Mouse (Mus musculus): ENCODE results near the gene Ngrn.

Gene Ngrn

DNA sequence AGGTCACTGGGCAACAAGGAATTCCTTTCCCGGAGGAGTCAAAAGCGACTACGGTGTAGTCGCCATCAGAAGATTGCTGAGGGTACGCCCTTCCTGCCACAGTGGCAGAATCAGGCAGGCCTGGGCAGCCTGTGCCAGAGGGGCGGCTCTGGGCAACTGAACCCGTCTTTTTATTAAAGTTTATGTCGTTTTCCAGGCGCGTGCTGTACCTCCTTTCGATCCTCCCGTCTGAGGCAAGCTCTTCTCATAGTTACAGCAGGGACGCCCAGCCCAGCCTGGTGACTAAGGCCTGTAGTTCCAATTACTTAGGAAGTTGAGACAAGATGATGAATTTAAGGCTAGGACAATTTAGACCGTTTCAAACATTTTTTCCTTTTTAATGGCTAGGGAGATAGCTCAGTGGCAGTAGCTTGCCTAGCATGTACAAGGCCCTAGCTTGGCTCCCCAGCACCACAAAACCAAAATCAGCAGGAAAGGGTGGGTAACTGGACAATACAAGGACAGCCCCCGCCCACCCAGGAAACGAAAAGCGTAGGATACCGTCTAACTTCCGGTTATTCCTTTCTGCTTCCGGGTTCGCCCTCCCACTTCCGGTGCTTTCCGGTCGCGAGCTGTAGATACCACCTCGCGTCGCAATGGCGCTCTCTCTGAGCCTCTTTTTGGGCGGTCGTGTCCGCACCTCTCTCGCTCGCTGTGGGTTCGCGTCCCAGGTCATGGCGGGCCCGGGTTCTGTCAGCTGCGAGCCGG, at the start of gene Ngrn:
Gene Ngrn, plus strand, starts transcription at position 591 of the 747 bp plus-strand sequence.
- peak; percentile 71 for DNase-seq (ENCODE audit: low read depth)

DNA sequence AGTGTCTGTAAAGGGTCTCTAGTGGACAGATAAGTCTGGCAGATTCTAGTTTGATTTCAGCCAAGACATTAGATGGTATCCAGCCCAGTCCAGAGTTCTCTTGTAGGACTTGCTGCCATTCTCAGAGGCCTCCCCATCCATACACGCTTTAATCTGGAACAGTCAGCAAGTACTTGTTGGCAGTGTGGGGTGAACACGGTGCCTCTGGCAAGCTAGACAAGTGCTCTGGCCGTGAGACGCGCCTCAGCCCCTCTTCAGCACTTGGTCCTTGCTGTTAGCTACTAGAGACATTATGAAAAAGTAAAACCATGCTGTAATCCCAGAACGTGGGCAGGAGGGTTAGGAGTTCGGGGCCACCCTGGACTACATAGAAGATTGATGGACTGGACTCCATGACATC, 47.4 kb upstream of the Ngrn start:
- DNase-seq (ENCODE audit: low read depth), result no peak

DNA sequence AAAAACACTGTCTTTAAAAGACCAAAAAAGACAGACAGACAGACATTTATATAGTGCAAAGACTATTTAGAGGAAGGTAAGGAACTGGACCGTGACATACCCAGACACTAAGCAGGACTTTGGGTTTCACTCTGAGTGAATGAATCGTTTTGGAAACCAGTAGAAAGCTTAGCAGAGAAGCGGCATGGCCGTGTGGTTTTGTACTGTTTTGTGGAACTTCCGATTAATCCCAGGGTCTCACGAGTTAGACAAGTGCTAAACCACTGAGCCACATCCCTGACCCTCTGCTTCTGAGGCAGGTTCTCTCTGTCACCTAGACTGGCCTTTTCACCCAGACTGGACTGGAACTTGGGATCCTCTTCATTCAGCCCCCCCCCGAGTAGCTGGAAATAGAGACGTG, 46.6 kb upstream of the Ngrn start:
- DNase-seq (ENCODE audit: low read depth), result no peak

DNA sequence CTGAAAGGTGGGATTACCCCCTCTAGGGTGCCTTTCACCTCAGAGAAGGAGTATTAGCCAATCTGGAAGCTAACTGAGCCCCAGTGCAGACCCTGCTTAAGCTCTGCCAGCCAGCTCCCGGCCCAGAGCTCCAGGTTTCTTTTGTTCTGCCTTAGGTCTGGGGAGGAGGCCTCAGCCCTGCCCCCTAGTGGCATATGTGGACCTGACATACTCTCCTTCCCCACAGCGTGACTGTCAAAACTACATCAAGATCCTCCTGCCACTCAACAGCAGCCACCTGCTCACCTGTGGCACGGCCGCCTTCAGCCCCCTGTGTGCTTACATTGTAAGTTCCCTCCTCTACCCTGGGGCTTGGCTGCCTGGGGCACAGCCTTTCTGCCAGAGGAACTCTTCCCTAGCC, 45.6 kb upstream of the Ngrn start:
- peak; percentile 70 for DNase-seq (ENCODE audit: low read depth)

DNA sequence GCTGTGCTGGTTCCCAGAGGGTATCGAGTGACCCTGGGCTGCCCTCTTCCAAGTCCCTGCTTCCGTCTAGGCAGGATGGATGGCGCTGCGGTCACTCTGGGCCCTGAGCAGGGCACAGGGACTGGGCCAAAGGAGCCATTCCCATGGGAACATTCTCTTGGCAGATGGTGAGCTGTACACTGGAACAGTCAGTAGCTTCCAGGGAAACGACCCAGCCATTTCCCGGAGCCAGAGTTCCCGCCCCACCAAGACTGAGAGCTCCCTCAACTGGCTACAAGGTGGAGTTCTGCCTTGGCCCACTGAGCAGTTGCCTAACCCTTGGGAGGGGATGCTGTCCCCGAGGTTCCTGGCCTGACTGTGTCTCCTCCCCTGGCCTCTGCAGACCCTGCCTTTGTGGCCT, 44.4 kb upstream of the Ngrn start:
- DNase-seq (ENCODE audit: low read depth), result no peak

DNA sequence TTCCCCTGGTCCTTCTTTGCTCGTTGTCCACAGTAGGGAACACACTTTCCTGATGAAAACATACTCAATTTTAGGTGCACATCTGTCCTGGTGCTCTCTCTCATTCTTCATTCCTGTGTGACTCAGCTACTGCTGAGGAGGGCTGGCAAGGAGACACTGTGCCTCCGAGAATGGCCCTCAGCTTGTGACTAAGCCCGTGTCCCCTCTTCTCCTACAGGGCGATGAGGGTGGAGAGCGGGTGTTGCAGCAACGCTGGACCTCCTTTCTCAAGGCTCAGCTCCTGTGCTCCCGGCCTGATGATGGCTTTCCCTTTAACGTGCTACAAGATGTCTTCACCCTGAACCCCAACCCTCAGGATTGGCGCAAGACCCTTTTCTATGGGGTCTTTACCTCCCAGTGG, 42.3 kb upstream of the Ngrn start:
- DNase-seq (ENCODE audit: low read depth), result no peak

DNA sequence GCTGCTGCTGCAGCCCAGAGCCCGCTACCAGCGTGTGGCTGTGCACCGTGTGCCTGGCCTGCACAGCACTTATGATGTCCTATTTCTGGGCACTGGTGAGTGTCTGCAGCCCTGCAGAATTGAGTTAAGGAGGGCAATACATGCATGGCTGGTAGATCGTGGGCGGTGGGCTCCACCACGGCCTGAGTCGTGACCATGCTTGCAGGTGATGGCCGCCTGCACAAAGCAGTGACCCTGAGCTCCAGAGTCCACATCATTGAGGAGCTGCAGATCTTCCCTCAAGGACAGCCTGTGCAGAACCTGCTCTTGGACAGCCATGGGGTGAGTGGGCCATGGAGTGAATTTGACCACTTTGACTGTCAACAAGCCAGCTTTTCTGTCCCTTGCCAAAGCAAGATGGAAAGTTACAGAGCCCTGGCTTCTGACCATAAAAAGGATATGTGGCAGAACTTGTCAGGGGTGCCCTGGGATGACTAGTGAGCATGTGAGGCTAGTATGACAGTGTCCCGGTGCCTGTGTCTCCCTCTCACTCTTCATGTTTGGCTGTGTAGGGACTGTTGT, 40.7 kb upstream of the Ngrn start:
- no peak for DNase-seq (ENCODE audit: low read depth)

DNA sequence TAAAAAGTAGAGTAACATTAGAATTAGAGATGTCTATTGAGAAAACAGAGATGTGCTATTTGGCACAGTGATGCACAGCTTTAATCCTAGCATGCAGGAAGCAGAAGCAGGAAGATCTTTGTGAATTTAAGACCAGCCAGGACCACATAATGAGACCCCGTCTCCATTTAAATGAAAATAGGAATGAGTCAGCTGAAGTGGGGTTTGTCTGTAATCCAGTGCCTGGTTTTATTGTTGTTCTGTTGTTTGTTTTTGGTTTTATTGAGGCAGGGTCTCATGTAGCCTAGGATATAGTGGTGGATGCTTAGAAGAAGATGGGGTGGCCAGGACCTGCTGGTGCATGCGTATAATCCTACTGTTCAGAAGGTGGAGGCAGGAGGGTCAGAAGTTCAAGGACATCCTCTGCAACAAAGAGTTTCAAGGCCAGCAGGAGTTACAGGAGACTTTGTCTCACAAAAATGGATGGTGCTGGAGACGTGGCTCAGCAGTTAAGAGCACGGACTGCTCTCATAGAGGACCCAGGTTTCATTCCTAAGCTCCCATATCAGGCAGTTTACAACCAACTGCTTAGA, 39.8 kb upstream of the Ngrn start:
- DNase-seq (ENCODE audit: low read depth), result no peak

DNA sequence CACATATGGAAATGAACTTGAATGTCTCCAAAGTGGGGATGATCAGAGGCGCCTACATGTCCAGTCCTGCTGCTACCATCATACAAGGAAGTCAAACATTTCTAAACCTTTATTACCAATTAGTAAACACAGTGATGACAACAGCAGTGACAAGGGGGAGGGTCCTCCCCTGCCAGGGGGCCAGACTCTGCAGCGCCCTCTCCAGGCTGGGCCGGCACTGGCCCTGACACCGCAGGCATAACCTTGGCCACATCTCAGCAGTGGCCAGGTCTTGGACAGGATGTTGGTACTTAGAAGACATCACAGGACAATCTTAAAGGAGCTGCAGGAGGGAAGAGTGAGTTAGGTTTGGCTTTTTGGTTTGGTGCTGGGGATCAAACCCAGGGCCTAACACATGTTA, 34.0 kb upstream of the Ngrn start:
- no peak for DNase-seq (ENCODE audit: low read depth)

DNA sequence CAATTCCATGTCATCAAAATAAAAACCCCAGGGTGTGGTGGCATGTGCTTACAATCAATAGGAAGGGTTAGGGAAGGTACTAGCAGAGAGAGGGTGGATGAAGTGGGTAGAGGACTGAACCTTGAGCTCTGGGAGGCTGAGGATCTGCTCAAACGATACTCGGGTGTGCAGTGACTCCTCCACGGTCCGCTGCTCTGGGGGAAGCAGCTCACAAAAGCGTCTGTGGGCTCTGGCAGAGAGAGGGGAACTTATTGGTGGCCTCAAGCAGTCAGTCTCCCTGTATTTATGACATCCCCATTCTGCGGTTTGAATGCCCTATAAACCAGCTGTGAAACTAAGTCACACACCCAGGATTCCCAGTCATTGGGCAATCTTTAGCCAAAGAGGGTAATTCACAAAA, 30.8 kb upstream of the Ngrn start:
- DNase-seq (ENCODE audit: low read depth), result no peak

DNA sequence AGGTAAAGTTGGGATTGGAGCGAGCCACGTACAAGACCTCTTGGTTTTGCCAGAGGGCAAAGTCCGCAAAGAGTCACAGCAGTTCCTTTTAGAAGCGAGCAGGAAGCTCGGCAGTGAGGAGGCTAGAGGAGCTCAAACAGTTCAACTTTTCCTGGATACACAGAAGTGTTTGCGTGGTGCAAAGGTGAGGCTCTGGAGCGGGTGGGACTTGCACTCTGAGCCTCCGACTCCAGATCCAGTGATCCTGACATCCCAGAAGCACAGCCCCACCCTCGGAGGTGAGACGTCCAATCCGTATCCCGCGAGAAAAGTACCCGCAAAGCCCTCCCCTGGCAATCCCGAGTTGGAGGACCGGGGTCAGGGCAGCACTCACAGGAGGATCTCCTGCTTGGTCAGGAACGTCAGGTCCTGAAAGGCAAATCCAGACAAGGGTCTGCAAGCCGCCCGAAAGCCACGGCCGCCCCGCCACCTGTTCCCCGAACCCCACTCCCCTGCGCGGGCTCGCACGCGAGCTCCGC, 29.0 kb upstream of the Ngrn start:
- DNase-seq (ENCODE audit: low read depth), result no peak

DNA sequence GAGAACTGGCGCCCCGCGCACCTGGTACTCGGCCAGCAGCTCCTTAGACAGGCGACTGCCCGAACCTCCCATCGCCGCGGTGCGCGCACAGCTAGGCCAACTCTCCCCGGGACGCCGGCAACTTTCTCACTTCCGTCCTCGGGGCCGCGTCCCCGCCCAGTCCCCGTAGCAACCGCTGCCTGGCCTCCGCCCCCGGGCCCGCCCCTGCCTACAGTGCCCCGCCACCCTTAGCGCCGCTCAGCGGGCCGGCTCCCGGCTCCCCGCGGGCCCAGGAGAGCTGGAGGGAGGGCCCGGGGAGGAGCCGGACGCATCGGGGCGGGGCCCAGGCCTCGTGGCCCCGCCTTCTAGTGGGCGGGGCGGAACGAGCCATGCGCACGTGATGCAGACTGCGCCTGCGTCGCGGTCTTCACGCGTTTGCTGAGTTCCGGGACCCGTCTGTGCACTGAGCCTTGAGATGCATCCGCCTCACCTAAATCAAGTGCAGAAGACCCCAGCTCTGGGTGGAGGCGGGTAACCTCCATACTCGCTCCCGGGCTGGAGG, 28.5 kb upstream of the Ngrn start, which contains the start of the genes Cib1 and Gdpgp1:
Gene Cib1, minus strand, starts transcription at position 325 of the 541 bp plus-strand sequence.
Gene Gdpgp1, plus strand, starts transcription at position 377 of the 541 bp plus-strand sequence.
- DNase-seq (ENCODE audit: low read depth), result peak; percentile 94

DNA sequence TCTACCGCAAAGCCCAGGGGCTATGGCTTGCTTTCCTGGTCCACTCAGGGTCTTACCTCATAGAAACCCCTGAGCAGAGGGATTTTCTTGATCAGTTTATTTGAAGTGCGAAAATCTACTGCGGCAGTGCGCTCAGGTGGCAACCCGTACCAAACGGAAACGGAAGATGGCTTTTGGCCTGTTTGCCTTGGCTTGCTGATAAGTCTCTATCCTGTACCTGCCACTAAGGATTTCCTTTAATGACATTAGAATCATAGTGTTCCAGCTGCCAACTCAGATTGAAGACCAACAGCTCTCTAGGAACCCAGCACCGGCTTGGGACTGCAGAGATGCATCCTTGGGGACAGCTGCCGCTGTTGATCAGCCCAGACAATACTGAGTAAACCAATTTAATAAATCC, 27.2 kb upstream of the Ngrn start:
- no peak for DNase-seq (ENCODE audit: low read depth)

DNA sequence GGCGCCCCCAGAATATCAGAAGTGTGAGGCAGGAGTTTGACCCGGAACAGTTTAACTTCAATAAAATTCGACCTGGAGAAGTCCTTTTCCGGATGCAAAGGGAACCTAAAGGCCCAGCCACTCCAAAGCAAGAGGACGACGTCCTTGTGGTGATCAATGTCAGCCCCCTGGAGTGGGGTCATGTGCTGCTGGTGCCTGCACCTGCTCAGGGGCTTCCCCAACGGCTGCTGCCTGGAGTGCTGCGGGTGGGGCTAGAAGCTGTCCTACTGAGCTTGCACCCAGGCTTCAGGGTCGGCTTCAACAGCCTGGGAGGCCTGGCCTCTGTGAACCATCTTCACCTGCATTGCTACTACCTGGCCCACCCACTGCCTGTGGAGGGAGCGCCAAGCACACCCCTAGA, 22.5 kb upstream of the Ngrn start:
- DNase-seq (ENCODE audit: low read depth), result no peak

DNA sequence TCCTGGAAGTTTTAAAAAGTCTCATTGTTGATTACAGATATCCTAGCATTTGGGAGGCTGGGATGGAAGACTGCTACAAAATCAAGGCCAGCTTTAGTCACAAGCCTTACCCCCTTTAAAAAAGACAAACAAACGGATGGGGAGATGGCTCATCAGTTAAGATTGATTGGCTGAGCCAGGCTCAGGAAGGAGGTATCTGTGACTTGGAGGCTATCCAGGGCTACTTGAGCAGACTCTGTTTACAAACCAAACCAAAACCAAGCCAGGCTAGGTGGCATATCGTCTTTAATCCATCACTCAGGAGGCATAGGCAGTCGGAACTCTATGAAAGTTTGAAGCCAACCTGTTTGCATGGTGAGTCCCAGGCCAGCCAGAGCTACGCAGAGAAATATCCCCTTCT, 19.4 kb upstream of the Ngrn start:
- DNase-seq (ENCODE audit: low read depth), result no peak

DNA sequence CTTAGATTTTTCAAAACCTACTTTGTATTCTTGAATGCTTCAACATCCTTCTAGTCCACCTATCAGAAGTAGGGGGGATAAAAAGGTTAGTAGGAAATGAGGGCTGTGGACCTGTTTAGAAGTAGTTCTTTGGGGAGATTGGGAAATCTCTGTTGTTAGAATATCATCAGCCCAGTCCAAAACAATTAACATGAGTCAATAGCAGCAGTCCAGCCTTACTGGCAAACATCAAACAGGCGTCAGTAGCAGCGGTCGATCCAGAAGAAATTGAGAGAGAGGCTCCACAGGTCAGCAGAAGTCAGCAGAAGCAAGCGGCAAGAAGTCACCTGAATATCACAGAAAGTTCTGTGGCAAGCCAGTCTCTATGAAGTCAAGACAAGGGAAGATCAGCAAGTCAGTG, 16.2 kb upstream of the Ngrn start:
- DNase-seq (ENCODE audit: low read depth), result no peak

DNA sequence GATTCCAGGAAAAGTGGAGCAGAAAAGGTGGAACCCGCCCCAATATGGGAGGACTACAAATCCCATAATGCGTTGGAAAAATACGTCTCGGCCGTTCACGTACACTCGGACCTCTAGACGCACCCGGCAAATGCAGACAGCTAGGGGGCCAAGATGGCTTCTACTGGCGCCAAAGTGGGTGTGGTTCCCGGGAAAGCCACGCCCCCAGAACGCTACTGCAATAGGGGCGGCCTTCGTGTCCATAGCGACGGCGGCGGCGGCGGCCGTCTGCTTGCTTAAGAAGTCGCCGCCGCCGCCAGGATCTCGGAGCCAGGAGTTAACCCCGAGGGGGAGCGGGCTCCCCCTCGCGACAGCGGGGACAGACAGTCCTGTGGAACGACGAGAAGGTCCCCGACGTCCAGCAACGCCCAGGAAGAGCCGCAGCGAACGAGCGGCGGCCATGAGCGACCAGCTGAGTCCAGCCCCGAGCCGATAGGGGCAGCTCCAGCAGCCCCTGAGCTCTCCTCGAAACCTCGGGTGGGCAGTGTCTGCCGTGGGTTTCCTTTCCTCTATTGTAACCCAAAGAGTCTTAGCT, 14.8 kb upstream of the Ngrn start, which contains the start of gene Ttll13:
Gene Ttll13, plus strand, starts transcription at position 229 of the 574 bp plus-strand sequence.
- DNase-seq (ENCODE audit: low read depth), result peak; percentile 97

DNA sequence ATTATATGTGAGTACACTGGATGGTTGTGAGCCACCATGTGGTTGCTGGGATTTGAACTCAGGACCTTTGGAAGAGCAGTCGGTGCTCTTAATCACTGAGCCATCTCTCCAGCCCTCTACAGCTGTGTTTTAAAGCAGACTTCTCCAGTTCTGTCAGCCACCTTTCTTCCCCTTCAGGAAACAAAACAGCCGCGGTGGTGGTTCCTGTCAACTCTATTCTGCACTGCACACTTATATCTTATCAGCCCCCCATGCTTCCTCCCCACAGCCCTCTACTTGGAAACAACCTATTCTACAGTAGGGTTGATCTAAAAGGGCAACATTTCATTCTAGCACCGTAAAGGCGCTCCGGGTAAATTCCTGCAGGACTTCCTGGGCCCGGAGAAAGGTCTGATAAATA, 14.2 kb upstream of the Ngrn start:
- DNase-seq (ENCODE audit: low read depth), result no peak

DNA sequence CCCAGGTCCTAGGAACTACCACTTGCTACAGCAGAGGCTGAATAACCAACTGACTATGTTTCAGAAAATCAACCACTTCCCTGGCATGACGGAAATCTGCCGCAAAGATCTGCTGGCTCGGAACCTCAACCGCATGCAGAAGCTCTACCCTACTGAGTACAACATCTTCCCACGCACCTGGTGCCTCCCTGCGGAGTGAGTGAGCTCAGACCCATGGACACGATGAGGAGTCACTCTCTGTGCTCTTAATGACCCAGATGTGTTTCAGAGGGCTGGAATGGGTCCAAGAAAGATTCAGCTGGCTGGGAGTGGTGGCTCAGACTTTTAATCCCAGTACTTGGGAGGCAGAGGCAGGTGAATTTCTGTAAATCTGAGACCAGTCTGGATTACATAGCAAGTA, 8.6 kb upstream of the Ngrn start:
- no peak for DNase-seq (ENCODE audit: low read depth)

DNA sequence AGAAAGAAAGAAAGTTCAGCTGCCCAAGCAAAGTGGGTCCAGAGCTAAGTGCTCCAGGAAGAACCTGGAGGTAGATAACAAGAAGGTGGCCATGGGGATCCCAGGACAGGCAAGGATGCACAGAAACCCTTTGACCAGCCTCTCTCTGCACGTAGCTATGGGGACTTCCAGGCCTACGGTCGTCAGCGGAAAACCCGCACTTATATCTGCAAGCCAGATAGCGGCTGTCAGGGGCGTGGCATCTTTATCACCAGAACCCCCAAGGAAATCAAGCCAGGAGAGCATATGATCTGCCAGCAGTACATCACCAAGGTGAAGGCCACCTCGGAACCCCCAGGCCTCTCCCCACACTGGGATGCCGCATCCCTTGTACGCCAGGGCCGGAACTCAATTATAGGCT, 8.1 kb upstream of the Ngrn start:
- DNase-seq (ENCODE audit: low read depth), result no peak

DNA sequence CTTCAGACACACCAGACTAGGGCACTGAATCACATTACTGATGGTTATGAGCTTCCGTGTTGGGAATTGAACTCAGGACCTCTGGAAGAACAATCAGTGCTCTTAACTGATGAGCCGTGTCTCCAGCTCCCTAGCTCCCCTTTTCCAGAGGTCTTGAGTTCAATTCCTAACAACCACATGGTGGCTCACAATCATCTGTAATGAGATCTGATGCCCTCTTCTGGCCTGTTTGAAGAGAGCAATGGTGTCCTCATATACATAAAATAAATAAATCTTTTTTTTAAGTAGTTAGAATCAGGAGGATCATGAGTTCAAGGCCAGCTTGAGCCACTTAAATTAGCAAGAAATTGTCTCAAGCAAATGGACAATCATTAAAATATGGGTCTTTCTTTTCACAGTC, 5.0 kb upstream of the Ngrn start:
- DNase-seq (ENCODE audit: low read depth), result no peak

DNA sequence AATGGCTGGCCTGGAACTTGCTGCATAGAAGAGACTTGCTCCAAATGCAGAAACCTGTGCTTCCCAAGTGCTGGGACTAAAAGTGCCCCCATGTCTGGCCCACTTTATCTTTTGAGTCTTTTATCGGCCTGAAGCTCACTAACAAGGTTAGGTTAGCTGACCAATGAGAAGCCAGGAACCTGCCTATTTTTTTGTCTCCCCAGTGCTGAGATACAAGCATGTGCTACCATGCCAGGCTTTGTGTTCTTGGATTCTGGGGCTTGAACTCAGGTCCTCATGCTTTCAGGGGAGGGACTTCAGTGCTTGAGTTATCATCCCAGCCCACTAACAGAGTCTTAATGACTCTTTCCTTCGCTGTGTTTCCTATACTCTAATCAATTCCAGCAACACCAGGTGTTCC, 3.3 kb upstream of the Ngrn start:
- DNase-seq (ENCODE audit: low read depth), result no peak
